Mouse (Mus musculus) limb, embryonic 12.5 days (tissue): Measurements from ENCODE around the gene Cyp51. TPM values are rescaled to one million over a fixed set of nuclear protein-coding genes. Genes with fewer than 3 reads are reported as not detected.
"Not testable (repeated sequence)": the region's sequence is repeated elsewhere in the genome, so short reads cannot be mapped to it uniquely, and the experiment has no call there.

Experiments used
- ATAC-seq: fragments of 200-750 bp; cut with Nextera tagmentation; 2 replicates; pipeline ENCODE4 v1.8.0; 2017; ENCODE audit warnings: low read depth, moderate TSS enrichment; ENCODE audit not compliant: insufficient number of reproducible peaks, insufficient read depth, low FRiP score, low TSS enrichment
- H3K27ac ChIP-seq: fragments of 300-500 bp; sonication (generic); 2 replicates; pipeline ENCODE4 v1.5.1; 2016; ENCODE audit warnings: mild to moderate bottlenecking, moderate library complexity
- H3K27me3 ChIP-seq: fragments of 300-500 bp; sonication (generic); 2 replicates; pipeline ENCODE4 v1.6.1; 2016; ENCODE audit warnings: mild to moderate bottlenecking, moderate library complexity
- H3K36me3 ChIP-seq: fragments of 300-500 bp; sonication (generic); 2 replicates; pipeline ENCODE4 v1.6.1; 2016; ENCODE audit warnings: mild to moderate bottlenecking, moderate library complexity
- H3K4me1 ChIP-seq: fragments of 300-500 bp; sonication (generic); replicated peaks from 2 replicates; pipeline ENCODE4 v1.6.1; 2016
- H3K4me2 ChIP-seq: fragments of 300-500 bp; sonication (generic); 2 replicates; pipeline ENCODE4 v1.6.1; 2016; ENCODE audit warnings: mild to moderate bottlenecking, moderate library complexity
- H3K4me3 ChIP-seq: fragments of 300-500 bp; sonication (generic); replicated peaks from 2 replicates; pipeline ENCODE4 v1.5.1; 2016; ENCODE audit warnings: mild to moderate bottlenecking
- H3K9ac ChIP-seq: fragments of 300-500 bp; sonication (generic); replicated peaks from 2 replicates; pipeline ENCODE4 v1.6.1; 2016; ENCODE audit warnings: mild to moderate bottlenecking, moderate library complexity
- H3K9me3 ChIP-seq: fragments of 300-500 bp; sonication (generic); 2 replicates; pipeline ENCODE4 v1.6.1; 2016; ENCODE audit warnings: mild to moderate bottlenecking, moderate library complexity
- WGBS: fragments of 180-500 bp; shearing (Covaris S2); methylation state at CpG from one replicate; pipeline ENCODE4 v1.1.7; 2016; 5-methylcytosine and 5-hydroxymethylcytosine counted together
- polyA plus RNA-seq: library from polyadenylated mRNA; unstranded; fragments of >200 nt; fragmentation: Nextera tagmentation; extraction: Ambion mirVana; gene quantifications from 2 replicates; pipeline ENCODE4 v1.2.1, GENCODE M21; 2016

Gene Cyp51
- 91.4 and 96.3 TPM in 2 replicates for polyA plus RNA-seq

- ATAC-seq: peak; percentile 98
- under 1% methylated on average over 59 of the region's 59 CpGs for WGBS
- peaks cover 16% of the 10 kb centered on the region for H3K4me1 ChIP-seq
Measured at GRCm38 (mm10) chr5:4104341-4105040, at the start of gene Cyp51. Gene Cyp51 (minus strand): TSS chr5:4104746.

GRCm38 (mm10) chr5:4112570-4113098, 8.1 kb upstream of the Cyp51 start:
- no peak overlapping the region for H3K9ac ChIP-seq
- ATAC-seq: no peak
- no peaks in the 10 kb centered on the region for H3K9me3 ChIP-seq
- no peaks in the 10 kb centered on the region for H3K27me3 ChIP-seq
- no peak overlapping the region for H3K4me2 ChIP-seq
- H3K27ac ChIP-seq: no peak overlapping the region
- no peaks in the 10 kb centered on the region for H3K4me1 ChIP-seq
- no peak overlapping the region for H3K4me3 ChIP-seq
- no peaks in the 10 kb centered on the region for H3K36me3 ChIP-seq
- 94% methylated on average over 5 of the region's 5 CpGs for WGBS

More at GRCm38 (mm10) chr5:4104341-4105040, at the start of gene Cyp51:
- no peaks in the 10 kb centered on the region for H3K27me3 ChIP-seq
- H3K9me3 ChIP-seq: 0 out of 2 replicates have a peak, but pooled peaks cover 4% of the 10 kb centered on the region
- H3K9ac ChIP-seq: peak within 1 kb of the TSS; percentile 88
- H3K4me2 ChIP-seq: peak within 1 kb of the TSS; percentile 76
- peaks cover 29% of the 10 kb centered on the region for H3K36me3 ChIP-seq
- peak within 1 kb of the TSS; percentile 95 for H3K27ac ChIP-seq
- peak within 1 kb of the TSS; percentile 93 for H3K4me3 ChIP-seq

GRCm38 (mm10) chr5:4107056-4107455, 2.5 kb upstream of the Cyp51 start:
- peaks cover 16% of the 10 kb centered on the region for H3K4me1 ChIP-seq
- H3K4me2 ChIP-seq, H3K9ac ChIP-seq, H3K27ac ChIP-seq, H3K4me3 ChIP-seq, H3K9me3 ChIP-seq, H3K36me3 ChIP-seq, ATAC-seq, H3K27me3 ChIP-seq: not testable (repeated sequence)
- WGBS: 69% methylated on average over 7 of the region's 7 CpGs

- 0 out of 2 replicates have a peak, but pooled peaks cover 4% of the 10 kb centered on the region for H3K9me3 ChIP-seq
- no peak overlapping the region for H3K4me2 ChIP-seq
- no peaks in the 10 kb centered on the region for H3K27me3 ChIP-seq
- ATAC-seq: no peak
- H3K4me3 ChIP-seq: no peak overlapping the region
- H3K4me1 ChIP-seq: peaks cover 16% of the 10 kb centered on the region
- H3K36me3 ChIP-seq: peaks cover 18% of the 10 kb centered on the region
- H3K27ac ChIP-seq: no peak overlapping the region
- H3K9ac ChIP-seq: no peak overlapping the region
- 89% methylated on average over 2 of the region's 2 CpGs for WGBS
Measured at GRCm38 (mm10) chr5:4105651-4106186, 1.2 kb upstream of the Cyp51 start.

GRCm38 (mm10) chr5:4103626-4104340, 763 bp downstream of the Cyp51 start:
- WGBS: under 1% methylated on average over 41 of the region's 41 CpGs
- Histone ChIP-seq H3K4me1 (peaks cover 16% of the 10 kb centered on the region), H3K9ac (peak overlapping the region; percentile 88), H3K36me3 (peaks cover 36% of the 10 kb centered on the region), H3K4me2 (peak overlapping the region; percentile 76), H3K4me3 (peak overlapping the region; percentile 93), H3K27ac (peak overlapping the region; percentile 95), H3K27me3 (no peaks in the 10 kb centered on the region), H3K9me3 (0 out of 2 replicates have a peak, but pooled peaks cover 4% of the 10 kb centered on the region)
- peak; percentile 52 for ATAC-seq

- Histone ChIP-seq H3K4me2 (no peak overlapping the region), H3K4me3 (no peak overlapping the region), H3K4me1 (peaks cover 16% of the 10 kb centered on the region), H3K9ac (no peak overlapping the region), H3K27ac (no peak overlapping the region), H3K27me3 (no peaks in the 10 kb centered on the region), H3K9me3 (0 out of 2 replicates have a peak, but pooled peaks cover 4% of the 10 kb centered on the region), H3K36me3 (peaks cover 48% of the 10 kb centered on the region)
- WGBS: 96% methylated on average over 2 of the region's 2 CpGs
- no peak for ATAC-seq
Measured at GRCm38 (mm10) chr5:4101770-4102169, 2.8 kb downstream of the Cyp51 start.

GRCm38 (mm10) chr5:4101031-4101430, 3.5 kb downstream of the Cyp51 start:
- H3K27ac ChIP-seq: no peak overlapping the region
- 0 out of 2 replicates have a peak, but pooled peaks cover 4% of the 10 kb centered on the region for H3K9me3 ChIP-seq
- H3K36me3 ChIP-seq: peaks cover 48% of the 10 kb centered on the region
- 94% methylated on average over 4 of the region's 4 CpGs for WGBS
- H3K4me3 ChIP-seq: no peak overlapping the region
- H3K4me2 ChIP-seq: no peak overlapping the region
- no peak for ATAC-seq
- H3K27me3 ChIP-seq: no peaks in the 10 kb centered on the region
- H3K9ac ChIP-seq: no peak overlapping the region
- peaks cover 16% of the 10 kb centered on the region for H3K4me1 ChIP-seq

GRCm38 (mm10) chr5:4094471-4094870, 10.1 kb downstream of the Cyp51 start:
- Histone ChIP-seq H3K9ac (no peak overlapping the region), H3K9me3 (no peaks in the 10 kb centered on the region)

GRCm38 (mm10) chr5:4088190-4088589, 16.4 kb downstream of the Cyp51 start:
- WGBS: 87% methylated on average over 5 of the region's 5 CpGs
- Histone ChIP-seq H3K9ac (no peak overlapping the region), H3K27me3 (no peaks in the 10 kb centered on the region), H3K4me2 (no peak overlapping the region), H3K4me3 (no peak overlapping the region), H3K4me1 (no peaks in the 10 kb centered on the region), H3K9me3 (no peaks in the 10 kb centered on the region), H3K27ac (no peak overlapping the region), H3K36me3 (peaks cover 94% of the 10 kb centered on the region)
- ATAC-seq: no peak

More at GRCm38 (mm10) chr5:4094471-4094870, 10.1 kb downstream of the Cyp51 start:
- no peaks in the 10 kb centered on the region for H3K4me1 ChIP-seq
- H3K36me3 ChIP-seq: peaks cover 74% of the 10 kb centered on the region
- no peak for ATAC-seq
- WGBS: 93% methylated on average over 5 of the region's 5 CpGs
- H3K4me3 ChIP-seq: no peak overlapping the region
- H3K27ac ChIP-seq: no peak overlapping the region
- H3K27me3 ChIP-seq: no peaks in the 10 kb centered on the region
- H3K4me2 ChIP-seq: no peak overlapping the region

- peaks cover 94% of the 10 kb centered on the region for H3K36me3 ChIP-seq
- no peak overlapping the region for H3K4me3 ChIP-seq
- H3K9me3 ChIP-seq: no peaks in the 10 kb centered on the region
- no peak for ATAC-seq
- H3K9ac ChIP-seq: no peak overlapping the region
- H3K4me1 ChIP-seq: no peaks in the 10 kb centered on the region
- no peaks in the 10 kb centered on the region for H3K27me3 ChIP-seq
- WGBS: 90% methylated on average over 4 of the region's 4 CpGs
- H3K27ac ChIP-seq: no peak overlapping the region
- H3K4me2 ChIP-seq: no peak overlapping the region
Measured at GRCm38 (mm10) chr5:4086309-4086708, 18.2 kb downstream of the Cyp51 start.

GRCm38 (mm10) chr5:4084948-4085347, 19.6 kb downstream of the Cyp51 start:
- H3K36me3 ChIP-seq: peaks cover 97% of the 10 kb centered on the region
- no peaks in the 10 kb centered on the region for H3K27me3 ChIP-seq
- H3K27ac ChIP-seq: no peak overlapping the region
- H3K4me3 ChIP-seq: no peak overlapping the region
- H3K4me1 ChIP-seq: no peaks in the 10 kb centered on the region
- no peak overlapping the region for H3K4me2 ChIP-seq
- no peak for ATAC-seq
- no peaks in the 10 kb centered on the region for H3K9me3 ChIP-seq
- no peak overlapping the region for H3K9ac ChIP-seq
- WGBS: 96% methylated on average over 7 of the region's 7 CpGs
